Mouse (Mus musculus) heart, postnatal 0 days (tissue): Measurements from ENCODE around the gene Btbd3. TPM values are rescaled to one million over a fixed set of nuclear protein-coding genes. Genes with fewer than 3 reads are reported as not detected.

ENCODE experiments used
- ATAC-seq: fragments of 200-750 bp; cut with Nextera tagmentation; 2 replicates; pipeline ENCODE4 v1.8.0; 2017; ENCODE audit warnings: low read depth, moderate number of reproducible peaks, moderate library complexity; ENCODE audit not compliant: insufficient read depth
- DNase-seq: peaks from one replicate; pipeline ENCODE4 v3.0.0-alpha.2; 2016; ENCODE audit warnings: low spot score
- H3K27ac ChIP-seq: fragments of 300-500 bp; sonication (generic); 2 replicates; pipeline ENCODE4 v1.5.1; 2014; ENCODE audit warnings: low read depth, mild to moderate bottlenecking
- H3K27me3 ChIP-seq: fragments of 300-500 bp; sonication (generic); 2 replicates; pipeline ENCODE4 v1.6.1; 2014; ENCODE audit warnings: low read length, mixed read lengths; ENCODE audit not compliant: control insufficient read depth, insufficient read depth
- H3K36me3 ChIP-seq: fragments of 300-500 bp; sonication (generic); replicated peaks from 2 replicates; pipeline ENCODE4 v1.6.1; 2014; ENCODE audit warnings: low read length, mixed read lengths; ENCODE audit not compliant: control insufficient read depth, insufficient read depth
- H3K4me1 ChIP-seq: fragments of 300-500 bp; sonication (generic); 2 replicates; pipeline ENCODE4 v1.6.1; 2014; ENCODE audit warnings: antibody characterized with exemption; ENCODE audit not compliant: control insufficient read depth, insufficient read depth
- H3K4me2 ChIP-seq: fragments of 300-500 bp; sonication (generic); 2 replicates; pipeline ENCODE4 v1.6.1; 2014; ENCODE audit warnings: low read depth, mild to moderate bottlenecking, low read length, moderate library complexity
- H3K4me3 ChIP-seq: fragments of 300-500 bp; sonication (generic); 2 replicates; pipeline ENCODE4 v1.5.1; 2014; ENCODE audit warnings: low read depth, low read length
- H3K9ac ChIP-seq: fragments of 300-500 bp; sonication (generic); replicated peaks from 2 replicates; pipeline ENCODE4 v1.6.1; 2014; ENCODE audit warnings: low read depth, low read length, mixed read lengths
- H3K9me3 ChIP-seq: fragments of 300-500 bp; sonication (generic); replicated peaks from 2 replicates; pipeline ENCODE4 v1.6.1; 2016; ENCODE audit warnings: low read length; ENCODE audit not compliant: control insufficient read depth
- CTCF ChIP-seq: IDR thresholded peaks from 2 replicates; pipeline ENCODE4 v1.5.1; 2016; ENCODE audit warnings: antibody characterized with exemption, control low read depth, low read depth
- EP300 ChIP-seq: IDR thresholded peaks from 2 replicates; pipeline ENCODE4 v1.6.1; 2016; ENCODE audit warnings: antibody characterized with exemption, low read depth
- WGBS: fragments of 180-500 bp; shearing (Covaris S2); extraction: QIAGEN DNeasy Blood & Tissue Kit; methylation state at CpG from one replicate; pipeline ENCODE4 v1.1.7; 2014; 5-methylcytosine and 5-hydroxymethylcytosine counted together
- polyA plus RNA-seq: library from polyadenylated mRNA; unstranded; fragments of >200 nt; fragmentation: Nextera tagmentation; extraction: Ambion mirVana; gene quantifications from 2 replicates; pipeline ENCODE4 v1.2.1, GENCODE M21; 2015
- total RNA-seq: library from RNA; depleted of rRNA; stranded (reverse); fragments of >200 nt; gene quantifications from 2 replicates; pipeline ENCODE4 v1.2.3, GENCODE M21; 2014; ENCODE audit warnings: low replicate concordance

Btbd3 gene
- total and polyA plus RNA-seq, 2 experiments from 2014 or later, result 8.5 to 18.7 TPM

GRCm38 (mm10) chr2:138555106-138555862 is 298.9 kb downstream of the Btbd3 start:
- Histone ChIP-seq H3K4me2 (no peak overlapping the region), H3K9ac (no peak overlapping the region), H3K9me3 (no peaks in the 10 kb centered on the region), H3K4me3 (no peak overlapping the region), H3K4me1 (no peaks in the 10 kb centered on the region), H3K36me3 (no peaks in the 10 kb centered on the region), H3K27ac (no peak overlapping the region), H3K27me3 (no peaks in the 10 kb centered on the region)
- 75% methylated on average over 11 of the region's 11 CpGs for WGBS
- DNase-seq (no peak), ATAC-seq (no peak)
- TF ChIP-seq CTCF (no peak), EP300 (no peak)

- WGBS, result 64% methylated on average over 2 of the region's 2 CpGs
- Histone ChIP-seq H3K27ac (no peak overlapping the region), H3K36me3 (no peaks in the 10 kb centered on the region), H3K4me1 (no peaks in the 10 kb centered on the region), H3K4me3 (no peak overlapping the region), H3K27me3 (no peaks in the 10 kb centered on the region), H3K9ac (no peak overlapping the region), H3K9me3 (no peaks in the 10 kb centered on the region), H3K4me2 (no peak overlapping the region)
- TF ChIP-seq CTCF (no peak), EP300 (no peak)
- DNase-seq (no peak), ATAC-seq (no peak)
Observed at GRCm38 (mm10) chr2:138585930-138586329, 329.6 kb downstream of the Btbd3 start.

- no peaks in the 10 kb centered on the region for H3K4me1 ChIP-seq
- H3K27me3 ChIP-seq, result no peaks in the 10 kb centered on the region
- H3K9ac ChIP-seq, result no peak overlapping the region
- no peaks in the 10 kb centered on the region for H3K9me3 ChIP-seq
- no peak for ATAC-seq
- WGBS, result 60% methylated on average over 2 of the region's 2 CpGs
- H3K4me3 ChIP-seq, result no peak overlapping the region
- no peak for DNase-seq
- TF ChIP-seq EP300, result no peak
- no peak for TF ChIP-seq CTCF
- H3K36me3 ChIP-seq, result no peaks in the 10 kb centered on the region
- H3K4me2 ChIP-seq, result no peak overlapping the region
- no peak overlapping the region for H3K27ac ChIP-seq
Observed at GRCm38 (mm10) chr2:138587335-138587734, 331.0 kb downstream of the Btbd3 start.

- TF ChIP-seq EP300 (no peak), CTCF (no peak)
- Histone ChIP-seq H3K27ac (no peak overlapping the region), H3K36me3 (no peaks in the 10 kb centered on the region), H3K9ac (no peak overlapping the region), H3K4me3 (no peak overlapping the region), H3K4me2 (no peak overlapping the region), H3K27me3 (no peaks in the 10 kb centered on the region), H3K9me3 (no peaks in the 10 kb centered on the region), H3K4me1 (no peaks in the 10 kb centered on the region)
- no peak for ATAC-seq
- DNase-seq, result no peak
- 84% methylated on average over 7 of the region's 7 CpGs for WGBS
Observed at GRCm38 (mm10) chr2:138587795-138588545, 331.6 kb downstream of the Btbd3 start.

GRCm38 (mm10) chr2:138589105-138589504 is 332.7 kb downstream of the Btbd3 start:
- H3K4me2 ChIP-seq, result no peak overlapping the region
- 82% methylated on average over 3 of the region's 3 CpGs for WGBS
- no peaks in the 10 kb centered on the region for H3K27me3 ChIP-seq
- no peaks in the 10 kb centered on the region for H3K36me3 ChIP-seq
- H3K9me3 ChIP-seq, result no peaks in the 10 kb centered on the region
- H3K9ac ChIP-seq, result no peak overlapping the region
- H3K4me3 ChIP-seq, result no peak overlapping the region
- TF ChIP-seq EP300, result no peak
- no peak for TF ChIP-seq CTCF
- no peak overlapping the region for H3K27ac ChIP-seq
- ATAC-seq, result no peak
- no peak for DNase-seq
- no peaks in the 10 kb centered on the region for H3K4me1 ChIP-seq
